In the genomic region with DNA sequence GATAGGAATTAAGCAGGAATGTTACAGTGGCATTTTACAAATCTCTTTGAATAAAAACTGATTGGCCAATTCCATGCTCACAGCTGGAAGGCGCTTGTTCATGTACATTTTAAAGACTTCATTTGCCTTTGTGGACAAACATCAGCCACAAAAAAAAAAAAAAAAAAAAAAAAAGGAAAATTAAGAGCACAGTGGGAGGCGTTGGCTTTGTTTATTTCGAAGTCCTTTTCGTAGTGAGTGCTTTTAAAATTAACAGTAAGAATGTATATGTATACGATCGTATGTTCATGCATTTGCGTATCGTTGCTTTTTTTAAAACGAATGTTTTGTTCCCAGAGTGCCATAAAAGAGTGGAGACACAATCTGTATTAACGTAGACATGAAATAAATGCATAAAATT, we compare ENCODE assay signal across 15 mouse cellular contexts.
"Had no signal": no experiment of that assay in that cellular context is flagged by ENCODE, and none has a peak within 500 bp of the region (broad histone marks: within the 10 kb centered on the region; RNA-seq: fewer than 3 reads in every experiment).

No protein-coding gene starts in this region.

- H3K9ac ChIP-seq: liver, embryonic 13.5 days; liver, postnatal 0 days; midbrain, embryonic 12.5 days; neural tube, embryonic 12.5 days had no signal

- H3K27ac ChIP-seq: layer of hippocampus, adult 2 months; liver, embryonic 13.5 days; macrophage; midbrain, embryonic 12.5 days; neural tube, embryonic 12.5 days; stomach, postnatal 0 days had no signal

- H3K9me3 ChIP-seq: liver, embryonic 13.5 days; midbrain, embryonic 12.5 days; neural tube, embryonic 12.5 days had no signal

- H3K36me3 ChIP-seq: liver, embryonic 13.5 days; midbrain, embryonic 12.5 days; neural tube, embryonic 12.5 days had no signal

- H3K4me3 ChIP-seq: layer of hippocampus, adult 2 months; liver, embryonic 13.5 days; megakaryocyte, embryonic 14.5 days; midbrain, embryonic 12.5 days; neural tube, embryonic 12.5 days had no signal

- H3K4me1 ChIP-seq: midbrain, embryonic 12.5 days; neural tube, embryonic 12.5 days had no signal

- H3K4me2 ChIP-seq: liver, embryonic 13.5 days; midbrain, embryonic 12.5 days; neural tube, embryonic 12.5 days had no signal

- ATAC-seq: intestine, postnatal 0 days; liver, postnatal 0 days had no signal

- DNase-seq: kidney, adult 8-10 months; kidney, postnatal 4 days; left cerebral cortex, postnatal 4 days; liver; liver, embryonic 13.5 days; liver, postnatal 0 days; lung, postnatal 14 days; thymus, postnatal 4 days had no signal
